Mouse (Mus musculus) lung, adult 2 months (tissue): Measurements from ENCODE around the gene Pgpep1l. TPM values are rescaled to one million over a fixed set of nuclear protein-coding genes. Genes with fewer than 3 reads are reported as not detected.
"Not testable (repeated sequence)": the region's sequence is repeated elsewhere in the genome, so short reads cannot be mapped to it uniquely, and the experiment has no call there.

Experiments
- DNase-seq: peaks from one replicate; pipeline ENCODE4 v3.0.0; 2022
- H3K4me1 ChIP-seq: fragments of 200-500 bp; 2 replicates; pipeline ENCODE4 v1.6.1; 2011; ENCODE audit warnings: low read length; ENCODE audit not compliant: control insufficient read depth, insufficient read depth
- H3K4me3 ChIP-seq: fragments of 200-500 bp; replicated peaks from 2 replicates; pipeline ENCODE3; 2011; ENCODE audit warnings: low read depth, mild to moderate bottlenecking, control low read depth, low read length; ENCODE audit errors: extremely low read depth
- CTCF ChIP-seq: fragments of 200-500 bp; IDR thresholded peaks from 2 replicates; pipeline ENCODE4 v1.5.1; 2011; ENCODE audit warnings: mild to moderate bottlenecking, low read length, control low read depth; ENCODE audit not compliant: insufficient read depth
- POLR2A ChIP-seq: fragments of 200-500 bp; IDR thresholded peaks from 2 replicates; pipeline ENCODE4 v1.6.1; 2011; ENCODE audit warnings: low read depth, mild to moderate bottlenecking, control low read depth, low read length, borderline replicate concordance; ENCODE audit errors: extremely low read depth
- WGBS: fragments of 180-500 bp; shearing (Covaris S2); methylation state at CpG from one replicate; pipeline ENCODE4 v1.1.7; 2018; 5-methylcytosine and 5-hydroxymethylcytosine counted together
- polyA plus RNA-seq: library from polyadenylated mRNA; depleted of rRNA; stranded (reverse); fragments of >200 nt; gene quantifications from 2 replicates; pipeline ENCODE4 v1.2.3, GENCODE M21; 2012

Pgpep1l gene
- polyA plus RNA-seq, 1 experiment, result 1.5 TPM

DNA sequence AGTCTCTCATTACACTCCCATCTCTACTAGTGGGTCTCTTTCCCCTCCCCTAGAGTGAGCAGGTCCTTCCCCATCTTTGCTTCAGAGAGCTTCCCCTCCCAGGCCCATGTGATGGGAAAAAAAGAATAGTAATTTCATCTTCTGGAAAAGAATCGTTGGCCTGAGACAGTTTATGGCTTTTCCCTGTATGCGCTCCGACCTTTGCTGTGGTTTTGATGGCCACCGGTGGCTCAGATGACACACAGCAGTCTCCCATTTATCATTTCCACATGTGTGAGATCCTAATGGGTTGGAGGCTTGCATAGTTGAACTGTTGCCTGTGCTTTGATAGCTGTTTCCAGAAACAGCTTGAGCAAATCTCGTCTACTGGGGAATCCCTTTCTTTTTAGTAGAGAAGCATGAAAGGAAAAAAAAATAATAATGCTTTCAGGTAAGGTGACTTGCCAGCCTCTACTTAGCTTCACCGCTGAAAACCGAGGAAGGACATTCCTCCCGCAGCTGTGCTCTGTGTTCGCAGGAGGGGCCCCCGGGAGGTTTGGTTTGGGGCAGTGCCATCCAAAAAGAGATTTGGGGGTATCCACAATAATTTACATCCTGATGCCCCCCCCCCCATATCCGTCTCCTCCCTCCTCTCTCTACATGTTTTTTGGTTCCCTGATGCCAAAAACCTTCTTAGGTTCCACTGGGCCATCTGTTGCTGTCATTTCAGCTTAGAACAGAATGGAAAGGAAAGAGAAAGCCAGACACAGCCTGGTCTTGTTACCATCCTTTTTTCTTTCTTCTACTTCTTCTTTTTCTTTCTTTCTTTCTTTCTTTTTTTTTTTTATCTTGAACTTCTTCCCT is 13.2 kb upstream of the Pgpep1l start:
- no peak for DNase-seq
- Histone ChIP-seq H3K4me3 (no peak overlapping the region), H3K4me1 (no peaks in the 10 kb centered on the region; the same call in 1 of the 2 replicates)
- TF ChIP-seq POLR2A, result no peak
- no peak for TF ChIP-seq CTCF
- 64% methylated on average over 11 of the region's 11 CpGs for WGBS

DNA sequence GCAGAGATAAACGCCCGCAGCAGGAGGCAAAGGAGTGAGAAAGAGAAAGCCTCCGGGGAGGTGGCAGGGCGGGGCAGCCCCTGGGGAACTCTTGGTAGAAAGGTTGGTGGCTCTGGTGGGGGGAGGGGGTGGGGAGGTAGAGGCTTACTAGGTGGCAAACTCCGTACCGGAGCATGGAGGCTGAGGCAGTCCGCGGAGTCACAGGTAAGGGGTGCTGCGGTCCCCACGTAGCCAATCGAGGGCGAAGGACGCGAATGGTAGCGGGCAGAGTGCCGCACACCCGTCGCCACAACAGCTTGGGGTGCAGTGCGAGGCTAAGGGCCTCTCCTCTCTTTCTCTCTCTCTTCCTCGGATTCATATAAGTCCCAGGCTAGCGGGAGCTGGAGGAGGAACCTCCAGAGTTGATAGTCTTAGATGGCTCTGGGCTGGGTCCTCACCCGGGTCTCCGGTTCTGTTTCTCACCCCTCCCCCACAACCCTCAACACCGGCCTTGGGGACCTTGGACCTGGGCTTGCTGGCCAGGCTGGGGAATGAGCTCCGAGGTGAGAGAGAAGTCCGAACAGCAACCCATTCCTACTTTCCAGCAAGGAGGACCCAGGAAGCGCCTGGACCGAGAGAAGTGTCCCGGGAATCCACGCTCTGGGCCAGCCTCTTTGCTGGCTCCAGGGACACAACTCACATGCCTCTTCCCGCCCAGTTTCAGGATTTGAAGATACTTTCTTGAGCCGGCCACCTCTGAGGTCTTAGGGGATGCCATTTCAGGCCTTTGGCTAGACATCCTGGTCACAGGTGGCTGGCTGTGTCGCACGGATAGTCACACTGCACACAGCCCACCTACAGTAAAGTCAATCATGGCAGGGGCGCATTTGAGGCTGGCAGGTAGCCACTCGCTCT is 12.1 kb upstream of the Pgpep1l start:
- TF ChIP-seq POLR2A (peak; percentile 13; the same call in 1 of the 2 replicates), CTCF (no peak)
- WGBS, result 16% methylated on average over 36 of the region's 36 CpGs
- Histone ChIP-seq H3K4me1 (no peaks in the 10 kb centered on the region; the same call in 1 of the 2 replicates), H3K4me3 (peak overlapping the region; percentile 45)
- DNase-seq, result peak; percentile 10

DNA sequence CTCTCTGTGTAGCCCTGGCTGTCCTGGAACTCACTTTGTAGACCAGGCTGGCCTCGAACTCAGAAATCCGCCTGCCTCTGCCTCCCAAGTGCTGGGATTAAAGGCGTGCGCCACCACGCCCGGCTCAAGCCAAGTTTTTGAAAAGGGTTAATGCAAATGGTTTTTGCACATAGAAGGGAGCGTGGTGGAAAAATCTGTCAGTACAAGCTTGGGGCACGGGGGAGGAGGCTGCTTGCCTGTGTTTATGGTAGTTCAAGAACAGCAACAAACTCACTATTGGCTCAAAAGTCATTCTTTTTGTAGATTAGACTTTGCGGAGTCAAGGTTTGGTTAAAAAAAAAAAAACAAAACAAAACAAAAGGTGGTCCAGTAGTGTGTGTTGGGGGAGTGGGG is 11.4 kb upstream of the Pgpep1l start:
- not testable (repeated sequence) for DNase-seq, H3K4me1 ChIP-seq
- H3K4me3 ChIP-seq, result peak overlapping the region; percentile 45
- 59% methylated on average over 9 of the region's 9 CpGs for WGBS

DNA sequence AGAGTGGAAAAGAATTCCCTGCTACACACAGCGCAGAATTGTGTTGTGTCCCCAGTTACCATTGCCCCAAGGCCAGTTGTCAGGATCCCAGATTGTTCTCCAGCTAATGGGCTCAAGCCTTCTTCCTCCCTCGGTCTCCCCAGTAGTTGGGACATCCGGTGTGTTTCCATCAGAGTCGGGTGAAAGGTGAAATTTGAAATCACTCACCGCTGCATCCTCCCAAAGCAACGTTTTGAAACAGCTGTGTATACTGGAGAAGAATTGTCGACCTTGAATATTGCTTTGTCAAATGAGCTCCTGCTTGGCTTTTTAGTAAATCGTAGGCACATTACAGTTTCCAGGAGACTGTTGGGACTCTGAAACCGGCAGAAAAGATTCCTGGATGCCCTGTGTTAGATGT is 10.9 kb upstream of the Pgpep1l start:
- WGBS, result 62% methylated on average over 9 of the region's 9 CpGs
- H3K4me3 ChIP-seq, result no peak overlapping the region
- H3K4me1 ChIP-seq, result no peaks in the 10 kb centered on the region; the same call in 1 of the 2 replicates
- no peak for DNase-seq
- TF ChIP-seq POLR2A, result no peak
- no peak for TF ChIP-seq CTCF

DNA sequence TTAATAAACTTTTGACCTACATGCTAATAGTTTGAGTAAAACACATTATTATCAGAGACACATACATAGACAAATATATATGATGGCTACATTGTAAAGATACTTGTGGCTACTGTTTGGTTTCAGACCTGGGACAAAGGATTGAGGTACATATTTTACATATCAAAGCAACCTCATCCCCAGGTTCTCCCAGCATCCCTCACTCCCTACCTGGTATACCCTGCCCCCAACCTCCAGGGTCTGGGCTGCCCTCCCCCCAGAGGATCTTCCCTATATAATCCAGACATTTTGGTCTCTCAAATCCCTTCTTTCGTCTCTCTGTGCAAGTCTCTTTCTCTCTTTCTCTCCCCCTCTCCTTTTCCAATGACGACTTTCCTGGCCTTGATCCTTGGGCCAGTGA is 10.2 kb upstream of the Pgpep1l start:
- WGBS, result 78% methylated on average over 2 of the region's 2 CpGs
- Histone ChIP-seq H3K4me1 (no peaks in the 10 kb centered on the region; the same call in 1 of the 2 replicates), H3K4me3 (no peak overlapping the region)
- TF ChIP-seq CTCF, result no peak
- no peak for TF ChIP-seq POLR2A
- DNase-seq, result no peak

DNA sequence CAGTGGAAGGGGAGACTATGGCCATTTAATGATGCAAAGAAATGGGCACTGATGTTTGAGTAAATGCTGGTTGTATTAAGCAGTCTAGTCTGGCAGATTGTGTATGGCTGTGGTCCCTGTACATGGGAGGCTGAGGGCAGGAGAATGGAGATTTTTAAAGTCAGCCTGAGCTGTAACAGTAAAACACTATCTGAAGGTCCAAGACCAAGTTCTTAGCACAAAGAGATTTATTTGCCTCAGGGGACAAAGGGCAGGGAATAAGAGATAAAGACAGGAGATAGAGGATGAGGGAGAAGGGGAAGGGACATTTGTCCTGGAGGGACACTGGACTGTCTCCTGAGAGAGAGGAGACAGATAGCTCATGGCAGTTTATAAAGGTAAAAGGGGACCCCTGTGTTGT is 9.5 kb upstream of the Pgpep1l start, which contains the start of gene Fam169b:
Gene Fam169b (plus strand): TSS at position 325 of the 400 bp plus-strand sequence.
- Histone ChIP-seq H3K4me3 (no peak within 1 kb of the TSS), H3K4me1 (no peaks in the 10 kb centered on the region; the same call in 1 of the 2 replicates)
- no peak for DNase-seq
- TF ChIP-seq CTCF (no peak), POLR2A (no peak)

DNA sequence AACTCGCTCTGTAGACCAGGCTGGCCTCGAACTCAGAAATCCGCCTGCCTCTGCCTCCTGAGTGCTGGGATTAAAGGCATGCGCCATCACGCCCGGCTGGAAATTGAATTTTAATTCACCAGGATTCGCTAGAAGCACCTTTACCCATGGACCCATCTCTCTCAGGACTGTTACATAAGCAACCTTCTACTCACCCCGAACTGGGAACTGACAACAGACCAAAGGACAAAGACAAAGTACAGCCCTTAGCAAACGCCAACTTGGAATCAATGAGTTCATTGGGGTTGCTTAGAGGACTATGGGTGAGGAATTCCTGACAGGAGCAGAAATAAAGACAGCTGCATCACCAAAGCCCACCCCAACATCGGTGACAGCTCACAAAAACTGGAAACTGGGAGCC is 8.6 kb upstream of the Pgpep1l start:
- DNase-seq, result no peak
- Histone ChIP-seq H3K4me3 (no peak overlapping the region), H3K4me1 (no peaks in the 10 kb centered on the region; the same call in 1 of the 2 replicates)
- TF ChIP-seq POLR2A, result no peak
- TF ChIP-seq CTCF, result no peak
- WGBS, result 91% methylated on average over 10 of the region's 10 CpGs

DNA sequence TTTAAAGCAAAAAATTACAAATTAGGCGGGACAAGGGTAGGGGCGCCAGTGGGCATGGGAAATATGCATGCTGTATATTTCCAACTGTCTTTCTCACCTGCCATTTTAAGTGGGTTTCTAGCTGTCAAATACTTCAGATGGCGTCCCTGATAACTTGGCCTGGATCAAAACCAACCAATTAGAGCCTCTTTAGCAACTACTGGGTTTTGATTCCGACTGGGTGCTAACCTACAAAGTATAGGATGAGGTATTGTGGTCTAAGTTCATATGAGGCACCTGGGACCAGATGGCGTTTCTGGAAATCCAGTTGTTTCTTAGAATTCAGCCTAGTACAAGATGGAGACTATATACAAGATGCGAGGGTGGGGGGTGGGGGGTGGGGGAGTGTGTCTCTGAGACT is 7.8 kb upstream of the Pgpep1l start:
- no peak for TF ChIP-seq CTCF
- no peak for TF ChIP-seq POLR2A
- 90% methylated on average over 6 of the region's 6 CpGs for WGBS

DNA sequence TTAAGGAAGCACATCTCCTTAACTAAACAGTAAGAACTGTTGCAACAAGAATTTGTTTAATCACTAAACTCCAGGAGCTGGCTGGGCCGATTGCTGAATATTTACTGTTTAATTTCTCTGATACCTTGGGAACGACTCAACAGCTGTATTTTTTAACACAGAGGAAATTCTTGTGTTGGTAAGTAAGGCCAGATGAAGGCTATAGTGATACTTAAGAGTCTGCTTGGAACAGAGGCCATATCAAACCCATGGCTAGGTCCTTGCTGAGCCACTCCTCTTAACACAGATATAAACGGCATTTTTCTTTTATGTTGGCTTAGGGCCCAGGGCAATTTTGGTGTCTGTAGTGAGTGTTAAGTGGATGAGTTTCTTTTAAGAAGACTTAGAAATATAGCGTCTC is 6.5 kb upstream of the Pgpep1l start:
- TF ChIP-seq CTCF (no peak), POLR2A (no peak)
- 39% methylated on average over 4 of the region's 4 CpGs for WGBS
- Histone ChIP-seq H3K4me3 (no peak overlapping the region), H3K4me1 (no peaks in the 10 kb centered on the region)
- no peak for DNase-seq

More for the DNA sequence above, 7.8 kb upstream of the Pgpep1l start:
- Histone ChIP-seq H3K4me3 (no peak overlapping the region), H3K4me1 (no peaks in the 10 kb centered on the region; the same call in 1 of the 2 replicates)
- DNase-seq, result no peak

DNA sequence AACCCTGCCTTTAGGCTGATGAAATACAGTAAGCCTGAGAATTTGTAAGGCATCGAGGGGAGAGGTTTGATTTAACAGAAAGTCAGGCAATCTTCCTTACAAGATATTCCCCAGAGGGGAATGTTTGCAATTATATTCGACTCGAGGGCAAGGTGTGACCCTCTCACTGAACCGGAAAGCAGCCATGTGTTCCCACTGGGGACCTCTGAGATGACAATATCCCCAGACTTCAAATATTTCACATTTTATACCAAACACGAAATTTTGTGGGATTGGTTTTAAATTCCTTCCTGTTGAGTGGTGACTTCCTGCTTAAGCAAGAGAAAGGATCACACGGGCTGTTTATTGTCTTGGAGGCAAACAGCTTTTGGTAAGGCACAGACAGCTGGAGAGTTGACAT is 2.7 kb upstream of the Pgpep1l start:
- 16% methylated on average over 6 of the region's 6 CpGs for WGBS
- no peak for TF ChIP-seq CTCF
- TF ChIP-seq POLR2A, result no peak

More for the DNA sequence above, 2.7 kb upstream of the Pgpep1l start:
- DNase-seq, result no peak
- no peaks in the 10 kb centered on the region for H3K4me1 ChIP-seq
- H3K4me3 ChIP-seq, result no peak overlapping the region
